In the genomic region with DNA sequence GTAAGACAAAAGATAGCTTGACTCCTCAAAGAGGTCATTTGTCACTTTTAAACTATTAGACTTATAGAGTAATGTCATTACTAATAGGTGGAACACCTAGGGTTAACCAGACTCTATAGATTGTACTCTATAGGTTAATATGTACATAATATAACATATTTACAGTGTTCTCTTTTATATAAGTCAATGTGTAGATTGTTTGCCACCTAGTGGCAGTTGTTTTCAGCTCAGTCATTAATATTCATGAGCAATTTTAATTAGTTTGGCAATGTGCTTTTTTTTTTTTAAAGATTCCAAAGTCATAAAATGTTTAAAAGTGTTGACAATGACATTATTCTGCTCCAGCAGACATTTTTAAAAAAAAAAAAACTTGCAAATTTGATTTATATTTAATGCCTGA, we compare ENCODE assay signal across 13 mouse cellular contexts.
DNase-seq lines count a peak whose midpoint lies in the region; ATAC-seq and TF ChIP-seq lines count a peak whose summit lies in the region.
"Had no signal": no experiment of that assay in that cellular context is flagged by ENCODE, and none has a peak within 500 bp of the region (broad histone marks: within the 10 kb centered on the region; RNA-seq: fewer than 3 reads in every experiment).

No protein-coding gene starts in this region.

- H3K27me3 ChIP-seq in intestine, postnatal 0 days (replicated peaks; ENCODE audit: control insufficient read depth, insufficient read depth, low read length) = no peaks in the 10 kb centered on the region
- no peaks in the 10 kb centered on the region for H3K27me3 ChIP-seq in intestine, embryonic 15.5 days (replicated peaks)
- H3K27me3 ChIP-seq: neural tube, embryonic 12.5 days had no signal

- no peaks in the 10 kb centered on the region for H3K36me3 ChIP-seq in intestine, postnatal 0 days (ENCODE audit: control insufficient read depth, insufficient read depth)
- no peaks in the 10 kb centered on the region for H3K36me3 ChIP-seq in intestine, embryonic 15.5 days
- H3K36me3 ChIP-seq: neural tube, embryonic 12.5 days had no signal

- no peak for ATAC-seq in intestine, postnatal 0 days
- no peak for ATAC-seq in intestine, embryonic 15.5 days

- no peak overlapping the region for H3K4me3 ChIP-seq in intestine, postnatal 0 days (ENCODE audit: low read depth, low read length)
- H3K4me3 ChIP-seq in intestine, embryonic 15.5 days (replicated peaks) = no peak overlapping the region
- no peak overlapping the region for H3K4me3 ChIP-seq in lung, adult 2 months (replicated peaks; ENCODE audit: extremely low read depth, low read depth, low read length)
- H3K4me3 ChIP-seq: neural tube, embryonic 12.5 days had no signal

- no peaks in the 10 kb centered on the region for H3K9me3 ChIP-seq in intestine, postnatal 0 days (ENCODE audit: control insufficient read depth)
- H3K9me3 ChIP-seq in intestine, embryonic 15.5 days = no peaks in the 10 kb centered on the region
- H3K9me3 ChIP-seq: neural tube, embryonic 12.5 days had no signal

- H3K4me2 ChIP-seq in intestine, postnatal 0 days (replicated peaks; ENCODE audit: low read depth) = no peak overlapping the region
- H3K4me2 ChIP-seq in intestine, embryonic 15.5 days (replicated peaks) = no peak overlapping the region
- H3K4me2 ChIP-seq: neural tube, embryonic 12.5 days had no signal

- peak; percentile 19 for DNase-seq in lung, postnatal 36 days
- DNase-seq in lung, adult 2 months = no peak
- DNase-seq in NIH3T3 (ENCODE audit: low read depth) = peak; percentile 40
- peak; percentile 15 for DNase-seq in retina, embryonic 14.5 days (ENCODE audit: low spot score)
- DNase-seq in frontal cortex, postnatal 25 days (ENCODE audit: low spot score in 2 of 2) = no peak
- DNase-seq in spleen, postnatal 10 days (ENCODE audit: low spot score in 2 of 2) = no peak
- DNase-seq: adrenal gland, adult 2 months; cerebellum, adult 11-12 months; embryo, embryonic 11 days; heart, postnatal 36 days had no signal

- no peak overlapping the region for H3K27ac ChIP-seq in intestine, postnatal 0 days (ENCODE audit: low read depth, low read length)
- no peak overlapping the region for H3K27ac ChIP-seq in intestine, embryonic 15.5 days
- H3K27ac ChIP-seq: neural tube, embryonic 12.5 days had no signal

- TF ChIP-seq CTCF in intestine, postnatal 0 days (IDR thresholded peaks at IDR 0.05; ENCODE audit: low read depth) = peak; percentile 50
- TF ChIP-seq CTCF in lung, adult 2 months (IDR thresholded peaks at IDR 0.05; ENCODE audit: insufficient read depth, low read length) = no peak

- no peak for TF ChIP-seq POLR2A in lung, adult 2 months (IDR thresholded peaks at IDR 0.05; ENCODE audit: borderline replicate concordance, extremely low read depth, low read depth, low read length)

- no peaks in the 10 kb centered on the region for H3K4me1 ChIP-seq in intestine, postnatal 0 days (replicated peaks; ENCODE audit: control insufficient read depth, insufficient read depth, low read length)
- no peaks in the 10 kb centered on the region for H3K4me1 ChIP-seq in intestine, embryonic 15.5 days (replicated peaks)
- no peaks in the 10 kb centered on the region for H3K4me1 ChIP-seq in lung, adult 2 months (ENCODE audit: control insufficient read depth, insufficient read depth, low read length)
- H3K4me1 ChIP-seq: neural tube, embryonic 12.5 days had no signal

- H3K9ac ChIP-seq in intestine, postnatal 0 days (ENCODE audit: low read depth, low read length) = no peak overlapping the region
- H3K9ac ChIP-seq in intestine, embryonic 15.5 days = no peak overlapping the region
- H3K9ac ChIP-seq: neural tube, embryonic 12.5 days had no signal

Comparison
In these comparisons a context has a peak if more than half of its experiments do, and no peak if none do; other contexts are left out.
1. DNase-seq: peak in lung, postnatal 36 days (single experiment), NIH3T3 (single experiment) and retina, embryonic 14.5 days (single experiment); none in lung, adult 2 months (single experiment), frontal cortex, postnatal 25 days (0 of 2) and spleen, postnatal 10 days (0 of 2).